Mouse (Mus musculus) gastrocnemius, postnatal 14 days (tissue): ENCODE data around the gene Polr3k. TPM values are rescaled to one million over a fixed set of nuclear protein-coding genes. Genes with fewer than 3 reads are reported as not detected.

Experiments used
- DNase-seq: peaks from one replicate; pipeline ENCODE4 v3.0.0; 2021; ENCODE audit warnings: mixed read lengths
- intact Hi-C: fragments of 180-260 bp; cut with DNase I; formaldehyde crosslinking; loops from one replicate; pipeline ENCODE4 v1.15.1; 2025; ENCODE audit warnings: low total_unique reads
- long read RNA-seq, 2 experiments: library from polyadenylated mRNA; stranded (forward); transcript quantifications; one replicate each; pipeline ENCODE4 v2.0.0; 2021
- total RNA-seq, 2 experiments: library from RNA; stranded (reverse); gene quantifications; 2 replicates each; pipeline ENCODE4 v1.2.3; 2021

Polr3k gene
- 10 to 100 TPM in 1 of 2 experiments, 1 to 10 TPM in 1; 9.2 to 10.1 TPM for total RNA-seq
- long read RNA-seq, experiment 1, transcript Polr3k-201 (3 exons, 2,948 nt), result major isoform, 25 of 26 reads
- long read RNA-seq, experiment 1, partial matches to known transcripts, result 0 of 26 reads
- long read RNA-seq, experiment 1, other reads (novel, unspliced or antisense), result 1 of 26 reads
- long read RNA-seq, experiment 2, transcript Polr3k-201 (3 exons, 2,948 nt), result major isoform, 18 of 20 reads
- long read RNA-seq, experiment 2, partial matches to known transcripts, result 1 of 20 reads
- long read RNA-seq, experiment 2, other reads (novel, unspliced or antisense), result 1 of 20 reads

- intact Hi-C loops, result loop anchor here (10.0 kb wide), 1 partner anchor 139 kb away; no protein-coding TSS in a partner anchor
Observed at GRCm38 (mm10) chr2:181863791-181864535, at the start of gene Polr3k. Gene Polr3k (plus strand): TSS chr2:181864337.

GRCm38 (mm10) chr2:181829032-181829650 lies 35.0 kb upstream of the Polr3k start:
- intact Hi-C loops, result no loop called here
- DNase-seq, result no peak

More at GRCm38 (mm10) chr2:181863791-181864535, at the start of gene Polr3k:
- peak; percentile 91 for DNase-seq

- no peak for DNase-seq
- intact Hi-C loops, result no loop called here
Observed at GRCm38 (mm10) chr2:181832745-181833144, 31.4 kb upstream of the Polr3k start.

DNA sequence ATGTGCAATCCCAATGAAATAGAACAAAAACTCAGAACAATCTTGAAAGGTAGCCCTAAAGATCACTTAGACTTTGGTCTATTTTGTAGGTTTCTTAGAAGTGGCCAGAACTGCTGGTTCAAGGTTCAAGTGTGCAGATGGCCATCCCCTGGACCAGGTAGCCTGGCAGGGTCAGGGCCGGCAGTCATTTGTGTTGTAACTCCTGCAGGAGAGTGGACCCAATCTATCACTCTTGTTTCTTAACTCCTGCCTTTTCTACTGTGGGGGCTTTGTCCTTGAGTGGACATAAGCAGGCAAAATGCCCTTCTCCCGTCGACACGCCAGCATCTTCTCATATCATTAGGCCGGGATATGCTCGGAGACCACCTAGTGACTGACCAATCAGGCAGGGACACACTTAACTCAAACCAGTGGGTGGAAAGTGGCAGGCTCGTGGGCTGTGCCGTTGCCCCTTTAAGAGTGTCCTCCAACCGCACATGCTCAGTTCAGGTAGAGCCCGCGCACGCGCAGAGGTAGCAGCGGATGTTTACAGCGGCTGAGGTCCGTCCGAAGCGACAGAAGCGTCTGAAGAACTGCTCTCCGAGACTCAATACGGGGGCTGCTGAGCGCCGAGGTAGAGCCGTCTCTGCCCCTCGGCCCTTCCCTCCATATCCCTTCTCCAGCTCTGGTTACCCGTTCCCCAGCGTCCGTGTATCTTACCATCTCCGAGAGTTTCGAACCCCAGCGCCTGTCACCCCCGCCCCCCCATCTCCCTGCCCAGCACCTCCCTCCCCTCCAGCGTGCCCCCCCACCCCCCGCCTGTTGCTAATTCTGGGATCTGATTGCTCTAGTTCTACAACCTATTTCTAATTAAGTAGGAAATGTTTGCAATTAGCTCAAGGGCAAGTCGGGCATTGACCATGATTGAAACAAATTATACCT lies 26.5 kb upstream of the Polr3k start, which contains the start of gene Pcmtd2:
TSS of gene Pcmtd2 (plus strand) at position 483 of the 921 bp plus-strand sequence.
- peak; percentile 91 for DNase-seq
- intact Hi-C loops, result no loop called here

- no peak for DNase-seq
- intact Hi-C loops, result no loop called here
Observed at GRCm38 (mm10) chr2:181838293-181838680, 25.9 kb upstream of the Polr3k start.

DNA sequence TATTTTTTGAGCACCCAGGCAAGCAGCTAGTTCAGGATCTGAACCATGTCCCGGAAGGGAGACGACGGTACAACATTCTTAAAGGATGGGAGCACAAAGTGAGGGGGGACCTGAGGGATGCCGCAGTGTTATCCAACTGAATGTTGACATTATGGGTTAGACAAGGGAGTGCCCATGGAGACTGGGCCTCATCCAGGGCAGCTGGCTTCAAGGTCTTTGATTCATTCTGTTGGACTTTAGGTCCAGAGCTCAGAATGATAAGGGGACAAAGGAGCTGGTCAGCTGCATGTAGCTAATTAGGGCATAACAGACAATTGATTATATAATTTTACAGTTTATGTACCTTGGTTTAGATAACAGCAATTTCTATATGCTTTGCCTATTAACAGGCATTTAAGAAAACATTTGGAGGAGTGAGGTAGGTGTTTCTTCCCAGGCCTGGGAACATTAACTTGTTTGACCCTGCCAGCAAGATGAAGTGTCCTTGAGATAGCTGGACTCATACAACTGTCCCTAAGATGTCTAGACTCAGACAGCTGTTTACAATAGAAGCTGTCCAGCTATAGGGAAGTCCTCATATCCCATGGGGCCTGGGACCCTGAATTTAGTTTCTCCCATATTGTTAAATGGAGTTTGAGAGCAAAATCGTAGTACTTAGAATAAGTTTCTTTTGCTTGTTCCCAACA lies 18.3 kb upstream of the Polr3k start:
- intact Hi-C loops, result no loop called here
- DNase-seq, result no peak

DNA sequence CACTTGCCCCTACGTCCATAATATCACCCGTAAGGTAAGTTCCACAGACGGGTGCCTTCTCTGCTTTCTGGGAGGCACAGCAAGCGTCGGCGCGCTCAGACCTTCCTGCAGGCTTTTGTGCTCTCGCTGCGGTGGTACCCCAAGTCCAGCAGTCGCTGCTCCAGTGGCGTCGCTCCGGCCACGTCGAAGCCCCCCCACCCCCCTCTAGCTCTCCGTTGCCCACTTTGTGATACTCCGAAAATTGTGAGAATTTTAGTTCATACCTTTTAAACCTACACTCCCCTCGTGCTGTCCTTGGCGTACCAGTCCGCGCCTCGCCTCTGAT lies 361 bp downstream of the Polr3k start:
- no peak for DNase-seq
- intact Hi-C loops, result loop anchor here (10.0 kb wide), 1 partner anchor 140 kb away; no protein-coding TSS in a partner anchor

DNA sequence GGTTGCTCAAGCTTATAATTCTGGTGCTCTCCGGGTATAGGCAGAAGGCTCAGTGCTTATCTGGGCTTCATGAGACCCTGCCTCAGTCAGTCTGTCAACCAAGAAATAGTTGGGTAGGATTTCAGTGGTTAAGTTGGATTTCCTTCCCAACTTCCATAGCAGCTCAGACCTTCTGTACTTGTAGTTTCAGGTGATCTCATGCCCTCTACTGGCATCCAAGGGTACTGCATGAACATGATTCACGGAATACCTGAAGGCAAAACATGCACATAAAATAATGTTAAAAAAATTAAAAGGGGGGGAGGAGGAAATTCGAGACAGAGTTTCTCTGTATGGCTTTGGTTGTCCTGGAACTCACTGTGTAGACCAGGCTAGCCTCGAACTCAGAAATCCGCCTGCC lies 2.8 kb downstream of the Polr3k start:
- intact Hi-C loops, result loop anchor here (10.0 kb wide), 1 partner anchor 142 kb away; no protein-coding TSS in a partner anchor
- peak; percentile 33 for DNase-seq

- no peak for DNase-seq
- intact Hi-C loops, result no loop called here
Observed at GRCm38 (mm10) chr2:181871039-181871438, 6.9 kb downstream of the Polr3k start.

GRCm38 (mm10) chr2:181878903-181879302 lies 14.8 kb downstream of the Polr3k start:
- DNase-seq, result no peak
- intact Hi-C loops, result no loop called here

DNA sequence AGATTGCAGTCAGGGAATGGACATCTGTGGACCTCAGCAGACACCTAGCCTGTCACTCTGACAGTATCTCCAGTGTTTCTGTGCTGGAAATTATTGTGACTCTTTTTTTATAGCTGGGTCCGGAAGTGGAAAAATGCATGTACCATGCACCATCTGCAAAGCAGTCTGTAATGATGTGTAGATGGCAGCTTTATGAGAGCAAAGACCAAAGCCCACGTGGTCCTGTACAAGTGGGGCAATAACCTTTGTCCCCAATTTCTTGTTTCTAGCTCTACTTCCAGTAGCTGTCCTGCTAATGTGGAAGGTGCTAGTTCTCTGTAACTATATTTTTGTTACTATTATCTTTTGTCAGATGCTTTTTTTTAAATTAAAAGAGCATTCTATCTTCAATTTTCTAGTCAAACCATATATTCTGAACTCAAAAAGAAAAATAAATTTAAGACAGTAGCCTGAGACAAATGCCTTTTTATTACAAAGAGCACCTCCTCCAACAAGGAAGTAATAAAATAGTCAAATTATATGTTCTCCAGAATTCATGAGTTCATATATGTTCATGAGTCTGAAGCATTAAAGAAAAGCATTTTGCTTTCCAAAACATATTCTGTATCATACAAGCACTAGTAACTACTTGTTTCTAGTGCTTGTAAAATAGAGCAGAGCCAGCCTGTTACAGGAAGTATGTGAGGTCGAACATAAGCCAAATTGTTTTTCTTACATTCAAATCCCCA lies 19.0 kb downstream of the Polr3k start:
- intact Hi-C loops, result no loop called here
- no peak for DNase-seq

DNA sequence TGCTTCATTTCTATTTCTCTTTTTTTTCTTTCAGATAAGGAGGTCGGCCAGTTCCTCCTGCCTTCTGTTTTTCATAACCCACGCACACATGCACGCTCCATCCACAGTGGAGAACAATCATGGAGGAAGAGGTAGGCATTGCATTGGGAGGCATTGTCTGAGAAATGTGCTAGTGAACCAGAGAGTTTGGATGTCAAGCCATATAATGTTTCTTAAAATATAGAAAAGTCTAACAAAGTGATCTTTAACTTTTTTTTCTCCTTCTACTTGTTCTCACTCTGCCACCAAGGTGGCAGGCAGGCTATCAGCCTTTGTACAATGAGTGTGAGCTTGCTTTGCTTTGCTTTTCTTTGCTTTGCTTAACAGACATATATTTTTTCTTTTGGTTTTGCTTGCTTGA lies 53.7 kb downstream of the Polr3k start:
- DNase-seq, result no peak
- intact Hi-C loops, result loop anchor here (1.0 kb wide), 1 partner anchor 11 kb away; no protein-coding TSS in a partner anchor

GRCm38 (mm10) chr2:181918501-181918900 lies 54.4 kb downstream of the Polr3k start:
- peak; percentile 47 for DNase-seq
- intact Hi-C loops, result no loop called here

Other genes starting within 250 kb of the Polr3k start
- not detected for gene Gm29797, start 207.3 kb upstream of the Polr3k start, total RNA-seq
- 10 to 100 TPM; 27.3 to 28.0 TPM for gene Sox18, start 192.7 kb upstream of the Polr3k start, total RNA-seq
- gene Tcea2, start 184.0 kb upstream of the Polr3k start, total RNA-seq, result 1 to 10 TPM; 4.2 to 6.0 TPM
- 1 to 10 TPM; 5.1 to 6.5 TPM for gene Rgs19, start 170.4 kb upstream of the Polr3k start, total RNA-seq
- gene Lkaaear1, start 165.9 kb upstream of the Polr3k start, total RNA-seq, result not detected
- gene Oprl1, start 149.3 kb upstream of the Polr3k start, total RNA-seq, result not detected
- not detected for gene Myt1, start 101.0 kb upstream of the Polr3k start, total RNA-seq
- gene Pcmtd2, start 26.5 kb upstream of the Polr3k start, total RNA-seq, result 10 to 100 TPM; 18.3 to 30.7 TPM
- gene Gm14496, start 126.8 kb downstream of the Polr3k start, total RNA-seq, result not detected